Mouse (Mus musculus) ovary, adult 18-20 months (tissue): ENCODE results near the gene Olfr543.
"Not testable (repeated sequence)": the region's sequence is repeated elsewhere in the genome, so short reads cannot be mapped to it uniquely, and the experiment has no call there.

Experiments used
- DNase-seq: peaks from one replicate; pipeline ENCODE4 v3.0.0; 2022; ENCODE audit warnings: low spot score, mixed read lengths

The Olfr543 gene

DNA sequence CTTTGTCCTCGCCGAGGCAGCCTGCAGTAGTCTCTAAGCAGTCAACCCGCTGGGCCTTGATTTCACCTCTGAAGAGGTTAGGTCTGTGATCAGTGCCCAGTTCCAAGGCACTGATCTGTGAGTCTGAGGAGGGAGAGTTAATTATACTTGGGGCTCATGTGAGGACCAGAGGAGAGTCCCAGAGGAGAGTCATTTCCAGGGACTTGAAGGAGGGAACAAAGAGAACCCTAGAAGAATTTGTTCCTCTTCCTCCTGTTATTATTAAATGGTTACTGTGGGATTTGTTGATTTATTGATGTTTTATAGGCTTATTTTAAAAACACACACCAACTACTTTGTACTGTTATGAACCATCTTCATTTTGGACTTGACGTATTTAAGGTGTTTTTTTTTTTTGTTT, at the start of gene Olfr543:
TSS of gene Olfr543 (minus strand) at position 101 of the 400 bp plus-strand sequence.
- no peak for DNase-seq

- no peak for DNase-seq
Observed at GRCm38 (mm10) chr7:102529052-102529451, 47.6 kb upstream of the Olfr543 start.

- DNase-seq = no peak
Observed at GRCm38 (mm10) chr7:102517051-102517335, 35.5 kb upstream of the Olfr543 start.

- no peak for DNase-seq
Observed at GRCm38 (mm10) chr7:102516261-102517050, 35.0 kb upstream of the Olfr543 start.

DNA sequence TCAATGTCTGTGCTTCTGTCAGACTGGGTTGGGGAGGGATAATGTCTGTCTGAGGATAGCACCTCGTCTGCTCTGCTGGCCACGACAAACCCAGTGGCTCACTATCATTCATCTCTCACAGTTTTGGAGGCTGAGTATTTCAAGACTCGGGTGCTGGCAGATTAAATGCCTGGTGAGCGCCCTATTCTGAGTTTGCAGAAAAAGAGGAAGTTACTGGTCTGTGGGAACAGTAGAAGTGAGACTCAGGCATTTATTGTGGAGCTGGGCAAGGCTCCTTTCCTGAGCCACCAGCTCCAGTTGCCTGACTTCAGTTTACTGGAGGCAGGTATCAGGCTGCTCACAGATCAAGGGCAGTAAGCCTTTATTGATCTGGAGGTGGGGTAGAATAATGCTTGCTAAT, 32.7 kb upstream of the Olfr543 start:
- DNase-seq = no peak

DNA sequence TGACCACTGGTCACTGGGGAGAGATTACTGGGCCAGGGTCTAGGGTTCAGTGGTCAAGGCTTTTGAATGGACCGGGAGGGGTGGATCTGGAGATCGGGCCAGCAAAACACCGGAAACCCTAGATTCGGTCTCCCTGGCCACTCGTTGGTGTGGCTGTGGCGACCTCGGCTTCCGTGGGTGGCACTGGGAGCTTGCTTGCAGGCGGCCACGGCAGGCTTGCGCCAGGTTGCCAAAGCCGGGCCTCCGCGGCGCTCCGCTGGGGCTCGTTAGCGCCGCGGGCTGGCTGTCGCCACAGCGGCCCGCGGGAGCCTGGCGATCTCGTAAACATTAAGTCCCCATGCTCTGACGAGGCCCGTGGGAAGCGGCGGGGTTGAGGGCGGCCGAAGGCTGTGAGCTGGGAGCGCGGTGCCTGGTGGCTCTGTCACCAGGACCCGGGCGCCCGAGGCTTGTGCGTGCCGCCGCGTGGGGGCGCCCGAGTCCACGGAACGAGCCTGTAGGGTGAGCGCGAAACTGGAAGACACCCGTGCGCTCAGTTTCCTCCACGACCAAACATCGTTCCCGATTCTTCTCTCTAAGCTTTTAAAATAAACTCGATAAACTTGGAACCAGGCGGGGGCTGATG, 31.4 kb upstream of the Olfr543 start:
- DNase-seq = peak; percentile 74

DNA sequence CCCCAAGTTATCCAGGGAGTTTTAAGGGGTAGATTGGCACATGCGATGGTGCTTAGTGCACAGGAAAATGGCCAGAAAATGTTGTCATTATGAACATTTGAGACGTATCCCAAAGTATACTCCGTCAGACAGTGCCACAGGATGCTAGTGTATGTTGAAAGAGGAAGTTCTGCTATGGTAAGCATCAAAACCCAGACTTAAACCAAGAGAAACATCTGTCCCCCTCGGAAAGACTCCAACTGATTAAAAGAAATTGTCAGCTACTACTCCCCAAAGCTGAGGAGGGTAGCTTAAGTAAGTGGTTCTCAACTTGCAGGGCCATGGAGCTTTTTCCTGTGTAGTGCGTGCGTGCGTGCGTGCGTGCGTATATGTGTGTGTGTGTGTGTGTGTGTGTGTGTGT, 30.4 kb upstream of the Olfr543 start:
- DNase-seq = no peak

DNA sequence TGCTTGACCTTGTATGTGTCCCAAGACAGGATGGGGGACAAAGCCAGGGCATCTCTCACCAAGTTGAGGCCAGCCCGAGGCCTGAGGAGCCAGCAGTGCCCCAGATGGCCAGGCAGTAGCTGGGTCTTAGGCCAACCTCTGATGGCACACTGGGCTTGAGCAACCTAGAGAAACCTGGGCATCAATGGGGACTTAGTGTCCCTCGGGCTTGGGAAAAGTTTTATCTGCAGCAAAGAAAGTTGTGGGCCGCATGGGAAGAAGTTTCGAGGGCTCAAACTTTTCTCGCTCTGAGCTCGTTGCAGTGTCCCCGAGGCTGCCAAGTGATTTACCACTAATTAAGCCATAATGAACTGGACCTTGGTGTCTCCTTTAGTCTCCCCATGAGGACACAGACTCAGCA, 28.2 kb upstream of the Olfr543 start:
- no peak for DNase-seq

DNA sequence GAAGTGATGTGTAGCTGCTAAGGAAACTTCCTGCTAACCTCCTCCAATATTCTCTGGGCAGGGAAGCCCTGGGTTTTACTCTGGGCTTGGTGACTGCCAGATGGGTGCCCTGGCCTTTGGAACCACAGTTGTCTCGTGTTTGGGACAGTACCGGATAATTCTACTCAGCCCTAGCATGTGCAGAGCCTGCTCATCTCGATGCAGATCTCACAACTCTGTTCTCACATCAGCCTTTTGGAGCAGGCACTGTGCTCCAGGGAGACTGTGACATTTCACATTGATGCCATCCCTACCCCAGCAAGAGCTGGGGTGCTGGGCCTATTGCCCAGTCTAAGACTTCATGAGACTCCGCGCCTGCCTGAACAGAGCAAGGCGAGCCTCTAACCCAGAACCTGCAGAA, 27.2 kb upstream of the Olfr543 start:
- no peak for DNase-seq

GRCm38 (mm10) chr7:102508066-102508465, 26.6 kb upstream of the Olfr543 start:
- no peak for DNase-seq

- peak; percentile 23 for DNase-seq
Observed at GRCm38 (mm10) chr7:102506848-102507247, 25.4 kb upstream of the Olfr543 start.

GRCm38 (mm10) chr7:102501986-102502385, 20.5 kb upstream of the Olfr543 start:
- no peak for DNase-seq

DNA sequence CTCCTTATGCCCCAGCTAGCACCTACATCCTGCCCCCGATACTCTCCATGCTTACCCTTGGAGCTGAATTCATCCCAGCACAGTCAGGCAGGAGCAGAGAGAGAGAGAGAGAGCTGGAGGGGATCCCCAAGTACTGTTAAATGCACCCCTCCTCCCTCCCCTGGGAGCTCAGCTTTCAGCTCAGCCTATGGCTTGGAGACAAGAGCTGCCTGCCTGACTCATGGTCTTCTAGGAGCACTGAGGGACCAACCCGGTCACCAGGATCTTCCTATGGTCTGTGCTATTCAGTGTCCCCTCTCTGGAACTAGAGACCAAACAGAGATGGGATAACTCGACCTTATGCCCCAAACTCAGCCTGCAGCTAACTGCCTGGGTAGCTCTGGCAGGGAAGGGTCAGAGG, 18.0 kb upstream of the Olfr543 start, which contains the start of gene Olfr545:
TSS of gene Olfr545 (minus strand) at position 101 of the 400 bp plus-strand sequence.
- DNase-seq = no peak

DNA sequence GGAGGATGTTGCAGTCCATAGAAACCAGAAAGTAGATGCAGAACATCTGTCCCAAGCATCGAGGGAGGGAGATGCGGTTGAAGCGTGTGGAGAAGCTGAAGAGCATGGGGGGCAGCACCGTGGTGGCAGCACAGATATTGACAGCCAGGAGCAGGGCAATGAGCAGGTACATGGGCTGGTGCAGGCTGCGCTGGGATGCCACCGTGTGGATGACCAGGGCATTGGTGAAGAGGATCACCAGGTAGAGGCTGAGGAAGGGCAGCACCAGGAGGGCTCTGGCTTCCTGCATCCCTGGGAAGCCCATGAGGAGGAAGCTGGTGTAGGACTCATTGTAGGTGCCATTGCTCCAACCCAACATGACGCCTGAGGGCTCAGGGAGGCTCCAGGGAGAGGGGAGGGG, 12.9 kb upstream of the Olfr543 start:
- DNase-seq = not testable (repeated sequence)

DNA sequence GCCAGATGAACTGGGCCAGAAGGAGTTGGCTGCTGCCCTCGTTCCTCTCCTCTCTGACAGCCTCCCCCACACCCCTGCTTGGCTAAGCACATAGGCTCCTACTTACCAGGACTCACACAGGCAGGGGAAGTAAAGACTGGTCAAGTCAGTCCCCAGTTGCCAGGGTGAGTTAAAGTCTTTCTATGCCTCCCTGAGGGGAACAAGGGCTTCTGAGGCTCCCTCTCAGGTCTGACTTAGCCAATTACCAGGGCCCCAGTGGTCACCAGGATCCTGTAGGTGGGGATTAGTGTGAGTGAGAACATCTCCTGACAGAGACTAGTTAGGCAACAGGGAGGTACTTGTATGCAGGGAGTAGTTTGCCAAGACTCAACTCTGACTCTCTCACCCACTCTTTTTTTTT, 6.7 kb upstream of the Olfr543 start, which contains the start of gene Olfr544:
TSS of gene Olfr544 (minus strand) at position 153 of the 400 bp plus-strand sequence.
- DNase-seq = no peak

- DNase-seq = no peak
Observed at GRCm38 (mm10) chr7:102486105-102486504, 4.6 kb upstream of the Olfr543 start.

DNA sequence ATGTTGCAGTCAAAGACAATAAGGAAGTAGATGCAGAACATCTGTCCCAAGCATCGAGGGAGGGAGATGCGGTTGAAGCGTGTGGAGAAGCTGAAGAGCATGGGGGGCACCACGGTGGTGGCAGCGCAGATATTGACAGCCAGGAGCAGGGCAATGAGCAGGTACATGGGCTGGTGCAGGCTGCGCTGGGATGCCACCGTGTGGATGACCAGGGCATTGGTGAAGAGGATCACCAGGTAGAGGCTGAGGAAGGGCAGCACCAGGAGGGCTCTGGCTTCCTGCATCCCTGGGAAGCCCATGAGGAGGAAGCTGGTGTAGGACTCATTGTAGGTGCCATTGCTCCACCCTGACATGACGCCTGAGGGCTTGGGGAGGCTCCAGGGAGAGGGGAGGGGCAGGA, 3.3 kb upstream of the Olfr543 start:
- DNase-seq = not testable (repeated sequence)

DNA sequence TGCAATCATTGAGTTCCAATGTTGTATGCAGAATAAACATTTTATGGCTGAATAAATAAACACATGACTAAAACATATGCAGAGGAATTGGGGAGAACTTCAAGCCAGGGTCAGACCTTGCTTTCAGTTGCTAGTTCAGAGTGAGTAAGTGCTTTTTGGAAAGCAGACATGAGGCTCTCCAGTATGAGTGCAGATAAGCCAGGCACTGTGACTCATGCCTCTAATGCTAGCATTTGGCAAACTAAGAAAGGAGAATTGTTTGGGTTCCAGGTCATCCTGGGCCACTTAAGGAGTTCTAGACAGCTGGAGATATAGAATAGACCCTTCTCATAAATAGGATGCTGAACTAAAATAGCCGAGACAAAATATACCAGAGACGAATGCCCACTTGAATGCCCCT, 2.2 kb upstream of the Olfr543 start:
- no peak for DNase-seq

DNA sequence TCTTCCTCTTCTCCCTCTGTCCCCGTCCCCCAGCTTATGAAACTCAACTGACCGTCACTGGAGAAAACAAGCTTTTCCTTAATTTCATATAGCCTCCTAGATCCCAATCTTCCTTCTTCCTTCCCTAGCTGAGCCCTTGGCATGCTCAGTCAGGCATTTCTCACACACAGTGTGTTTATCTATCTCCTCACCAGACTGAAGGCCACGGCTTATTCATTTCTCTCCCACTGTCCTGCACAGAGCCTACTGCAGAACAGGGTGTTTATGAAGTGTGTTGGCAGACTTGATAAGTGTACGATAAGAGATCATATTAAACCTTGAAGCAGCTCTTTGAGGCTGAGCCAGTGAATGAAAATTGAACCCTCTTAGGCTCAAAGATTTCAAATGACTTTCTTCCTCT, 658 bp downstream of the Olfr543 start:
- peak; percentile 74 for DNase-seq

- peak; percentile 57 for DNase-seq
Observed at GRCm38 (mm10) chr7:102479368-102480078, 2.0 kb downstream of the Olfr543 start.

DNA sequence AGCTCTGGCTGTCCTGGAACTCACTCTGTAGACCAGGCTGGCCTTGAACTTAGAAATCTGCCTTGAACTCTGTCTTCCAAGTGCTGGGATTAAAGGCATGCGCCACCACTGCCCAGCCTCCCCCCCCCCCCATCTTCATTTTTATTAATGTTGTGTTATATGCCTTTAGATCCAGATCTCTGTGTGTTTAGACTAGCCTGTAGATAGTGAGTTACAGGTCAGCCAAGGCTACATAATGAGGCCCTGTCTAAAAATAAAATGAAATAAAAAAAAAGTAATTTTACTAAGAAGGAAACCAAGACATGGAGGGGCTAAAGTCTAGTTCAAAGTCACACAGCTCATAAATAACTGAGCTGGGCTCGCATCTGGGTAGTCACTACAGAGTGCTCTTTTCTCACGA, 2.6 kb downstream of the Olfr543 start:
- no peak for DNase-seq

- DNase-seq = no peak
Observed at GRCm38 (mm10) chr7:102478425-102478824, 3.1 kb downstream of the Olfr543 start.

DNA sequence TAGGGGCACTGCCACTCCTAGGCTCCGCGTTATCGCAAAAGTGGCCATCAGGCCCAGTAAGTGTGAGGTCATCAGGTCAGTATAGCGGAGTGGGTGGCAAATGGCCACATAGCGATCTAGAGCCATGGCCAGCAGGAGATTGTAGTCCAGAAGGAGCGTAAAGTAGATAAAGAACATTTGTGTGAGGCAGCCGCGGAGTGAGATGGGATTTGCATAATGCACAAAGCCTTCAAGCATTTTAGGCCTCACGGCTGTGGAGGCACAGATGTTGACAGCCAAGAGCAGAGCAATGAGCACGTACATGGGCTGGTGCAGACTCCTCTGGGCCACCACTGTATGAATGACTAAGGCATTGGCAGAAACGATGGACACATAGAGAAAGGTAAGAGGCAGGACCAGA, 4.1 kb downstream of the Olfr543 start:
- DNase-seq = no peak
